Mouse (Mus musculus) megakaryocyte progenitor cell, adult 5-6 weeks (primary cell): ENCODE data around the gene Gm1123. TPM values are rescaled to one million over a fixed set of nuclear protein-coding genes. Genes with fewer than 3 reads are reported as not detected.

Experiments used
- ATAC-seq: replicated peaks from 2 replicates; pipeline ENCODE4 v1.8.0; 2016; ENCODE audit warnings: mild to moderate bottlenecking, moderate TSS enrichment, inconsistent platforms; ENCODE audit not compliant: poor library complexity
- total RNA-seq, 2 experiments: library from RNA; stranded (forward) in 1 of 2; stranded (reverse) in 1 of 2; fragments of 157-497, 149-512 nt in 1 of 2; fragments of 200-1000 nt in 1 of 2; gene quantifications; 2 replicates each; pipeline versions ENCODE4 v1.2.3 to v1.2.4; 2015 to 2017

Gene Gm1123
- total RNA-seq, 2 experiments from 2014 or later = not detected

DNA sequence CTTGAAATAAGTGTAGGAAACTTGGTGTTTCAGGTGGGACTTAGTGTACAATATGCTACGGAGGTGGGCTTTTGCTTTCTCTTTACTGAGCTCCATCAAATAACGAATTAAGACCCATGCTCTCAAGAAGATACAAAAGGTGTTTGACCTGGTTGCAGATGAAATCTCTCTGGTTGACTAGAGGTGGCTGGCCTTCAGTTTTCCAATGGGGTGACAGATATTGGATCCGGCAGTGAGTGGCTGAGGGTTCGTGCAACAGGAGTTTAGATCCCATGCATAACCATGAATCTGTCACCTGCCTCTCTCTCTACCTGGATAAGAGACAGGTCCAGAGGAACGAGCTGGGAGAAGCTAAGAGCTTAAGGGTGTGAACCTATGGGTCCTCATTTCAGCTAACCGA, 76.9 kb downstream of the Gm1123 start:
- no peak for ATAC-seq

DNA sequence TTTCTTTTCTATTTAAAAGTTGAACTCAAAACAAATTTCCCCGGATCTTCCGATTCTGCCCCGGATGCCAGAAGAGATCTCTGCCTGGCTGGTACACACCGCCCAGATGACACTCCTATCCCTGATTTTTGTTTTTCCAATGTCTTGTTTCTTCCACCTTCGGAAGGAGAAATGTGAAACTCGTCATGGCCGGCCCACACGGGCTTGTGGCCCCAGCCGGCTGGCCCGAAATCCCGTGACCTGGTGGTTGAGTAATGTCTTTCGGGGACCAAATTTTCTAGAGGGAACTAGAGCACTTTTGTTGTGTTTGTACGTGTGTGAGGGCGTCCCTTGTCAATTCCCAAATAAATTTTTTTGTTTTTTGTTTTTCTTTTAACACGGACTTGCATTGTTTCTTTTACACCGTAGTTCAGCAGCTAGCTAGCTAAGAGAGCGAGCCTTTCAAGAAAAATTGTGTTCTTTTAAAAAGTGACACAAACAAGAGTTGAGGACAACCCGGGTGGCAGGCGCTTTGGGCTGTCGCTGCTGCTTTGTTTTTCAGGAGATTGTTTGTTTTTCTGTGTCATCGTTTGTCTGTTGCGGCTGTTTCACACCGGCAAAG, 77.7 kb downstream of the Gm1123 start:
- no peak for ATAC-seq

Other genes starting within 250 kb of the Gm1123 start
- not detected in 2 replicates for gene Prr23a1, start 193.2 kb downstream of the Gm1123 start, total RNA-seq (2015)
- gene Prr23a1, start 193.2 kb downstream of the Gm1123 start, total RNA-seq (2017) = not detected in 2 replicates
- not detected in 2 replicates for gene Prr23a2, start 179.2 kb downstream of the Gm1123 start, total RNA-seq (2015)
- not detected in 2 replicates for gene Prr23a2, start 179.2 kb downstream of the Gm1123 start, total RNA-seq (2017)
- gene Prr23a3, start 170.9 kb downstream of the Gm1123 start, total RNA-seq (2015) = not detected in 2 replicates
- gene Prr23a3, start 170.9 kb downstream of the Gm1123 start, total RNA-seq (2017) = not detected in 2 replicates
- gene 7420426K07Rik, start 132.6 kb downstream of the Gm1123 start, total RNA-seq (2015) = not detected in 2 replicates
- gene 7420426K07Rik, start 132.6 kb downstream of the Gm1123 start, total RNA-seq (2017) = not detected in 2 replicates
- not detected in 2 replicates for gene Foxl2, start 80.4 kb downstream of the Gm1123 start, total RNA-seq (2015)
- not detected in 2 replicates for gene Foxl2, start 80.4 kb downstream of the Gm1123 start, total RNA-seq (2017)
- 45.6 and 51.6 TPM in 2 replicates for gene Faim, start 49.3 kb downstream of the Gm1123 start, total RNA-seq (2015)
- gene Faim, start 49.3 kb downstream of the Gm1123 start, total RNA-seq (2017) = 115 and 117 TPM in 2 replicates
- gene Pik3cb, start 104.9 kb upstream of the Gm1123 start, total RNA-seq (2015) = 12.3 and 13.5 TPM in 2 replicates
- 4.6 and 5.3 TPM in 2 replicates for gene Pik3cb, start 104.9 kb upstream of the Gm1123 start, total RNA-seq (2017)
- not detected in 2 replicates for gene Faiml, start 201.5 kb upstream of the Gm1123 start, total RNA-seq (2015)
- gene Faiml, start 201.5 kb upstream of the Gm1123 start, total RNA-seq (2017) = not detected in 2 replicates
- gene Cep70, start 207.7 kb upstream of the Gm1123 start, total RNA-seq (2015) = 25.8 and 35.4 TPM in 2 replicates
- gene Cep70, start 207.7 kb upstream of the Gm1123 start, total RNA-seq (2017) = 31.7 and 45.5 TPM in 2 replicates